Mouse (Mus musculus) left cerebral cortex, postnatal 14 days (tissue): ENCODE measurements around the gene Rimbp2. TPM values are rescaled to one million over a fixed set of nuclear protein-coding genes. Genes with fewer than 3 reads are reported as not detected.

ENCODE experiments used
- DNase-seq, 2 experiments: peaks; one replicate each; pipeline ENCODE4 v3.0.0; 2021 to 2022; ENCODE audit warnings: low spot score in 2 of 2, mixed read lengths in 1 of 2
- intact Hi-C: fragments of 180-260 bp; cut with DNase I; formaldehyde crosslinking; loops from one replicate; pipeline ENCODE4 v1.15.1; 2025
- total RNA-seq, 2 experiments: library from RNA; stranded (reverse); gene quantifications; 2 replicates each; pipeline ENCODE4 v1.2.3; 2021

The Rimbp2 gene
- total RNA-seq, 2 experiments from 2014 or later, result 135 to 155 TPM

DNA sequence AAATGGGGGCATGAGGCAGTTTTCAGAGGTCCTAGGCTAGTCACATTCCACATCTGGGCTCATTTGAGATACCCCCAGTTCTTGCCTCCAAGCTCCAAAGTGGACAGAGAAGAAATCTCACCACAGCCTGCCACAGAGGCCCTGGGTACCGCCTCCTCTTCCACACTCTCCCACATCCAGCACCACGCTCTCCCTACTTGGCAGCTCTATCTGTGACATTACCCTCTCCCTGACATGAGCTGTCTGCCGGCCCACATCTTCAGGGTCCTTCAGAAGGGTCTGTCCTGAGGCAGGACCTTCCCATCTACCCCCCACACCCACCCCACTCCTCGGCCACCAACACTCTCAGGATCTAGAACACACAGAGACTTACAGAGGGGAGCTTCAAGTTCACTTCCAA, 1.8 kb downstream of the Rimbp2 start:
- no peak for DNase-seq
- intact Hi-C loops, result no loop called here

- intact Hi-C loops, result no loop called here
- DNase-seq, result no peak
These were observed 6.2 kb downstream of the Rimbp2 start for GRCm38 (mm10) chr5:128947093-128947492.

- DNase-seq, result no peak
- intact Hi-C loops, result no loop called here
These were observed 12.8 kb downstream of the Rimbp2 start for GRCm38 (mm10) chr5:128940436-128940835.

GRCm38 (mm10) chr5:128935359-128935899, 17.9 kb downstream of the Rimbp2 start:
- no peak for DNase-seq
- intact Hi-C loops, result no loop called here

- no peak for DNase-seq
- intact Hi-C loops, result no loop called here
These were observed 20.5 kb downstream of the Rimbp2 start for GRCm38 (mm10) chr5:128932776-128933175.

- intact Hi-C loops, result no loop called here
- no peak for DNase-seq
These were observed 28.2 kb downstream of the Rimbp2 start for GRCm38 (mm10) chr5:128925073-128925472.

GRCm38 (mm10) chr5:128920112-128920511, 33.2 kb downstream of the Rimbp2 start:
- intact Hi-C loops, result no loop called here
- no peak for DNase-seq

- DNase-seq, result peak in 1 of 2 experiments; percentile 33
- intact Hi-C loops, result no loop called here
These were observed 35.9 kb downstream of the Rimbp2 start for GRCm38 (mm10) chr5:128917116-128917959.

DNA sequence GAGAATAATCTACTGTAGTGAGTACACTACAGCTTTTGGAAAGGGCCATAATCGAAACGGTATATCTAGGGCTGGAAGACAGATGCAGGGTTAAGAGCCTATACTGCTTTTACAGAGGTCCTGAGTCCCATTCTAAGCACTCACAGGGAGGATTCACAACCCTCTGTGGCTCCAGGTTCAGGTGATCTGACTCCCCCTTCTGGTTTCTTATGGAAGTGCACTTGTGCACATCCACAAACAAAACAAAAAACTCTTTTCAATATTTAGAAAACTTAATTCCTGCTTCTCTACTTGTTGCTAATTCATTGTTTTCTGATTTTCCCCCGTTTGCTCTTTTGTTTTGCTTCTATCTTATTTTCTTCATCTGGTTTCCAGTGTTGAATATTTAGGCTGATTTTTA, 39.5 kb downstream of the Rimbp2 start:
- no peak for DNase-seq
- intact Hi-C loops, result no loop called here

DNA sequence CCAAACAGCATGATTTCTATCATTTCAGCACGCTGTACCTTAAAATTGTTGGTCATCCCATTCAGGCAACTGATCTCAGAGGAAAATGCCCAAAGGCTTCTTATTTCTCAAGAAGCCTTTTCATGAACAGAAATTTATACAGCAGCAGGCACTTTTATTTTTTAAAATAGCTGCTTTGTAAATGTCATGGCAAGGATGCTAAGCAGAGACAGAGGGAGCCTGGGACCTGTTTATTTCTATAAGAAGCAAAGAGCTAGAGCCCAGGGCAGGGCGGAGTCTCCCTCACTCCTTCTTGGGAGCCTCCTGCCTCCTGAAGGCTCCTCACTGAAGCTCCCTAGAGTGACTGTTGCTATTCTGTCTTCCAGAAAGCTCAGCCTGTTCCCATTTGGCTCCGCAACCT, 40.9 kb downstream of the Rimbp2 start:
- intact Hi-C loops, result no loop called here

GRCm38 (mm10) chr5:128911593-128911992, 41.7 kb downstream of the Rimbp2 start:
- intact Hi-C loops, result no loop called here
- DNase-seq, result peak in 1 of 2 experiments; percentile 31

More for the DNA sequence above, 40.9 kb downstream of the Rimbp2 start:
- peak in 1 of 2 experiments; percentile 55 for DNase-seq

GRCm38 (mm10) chr5:128904113-128904512, 49.2 kb downstream of the Rimbp2 start:
- no peak for DNase-seq
- intact Hi-C loops, result no loop called here

DNA sequence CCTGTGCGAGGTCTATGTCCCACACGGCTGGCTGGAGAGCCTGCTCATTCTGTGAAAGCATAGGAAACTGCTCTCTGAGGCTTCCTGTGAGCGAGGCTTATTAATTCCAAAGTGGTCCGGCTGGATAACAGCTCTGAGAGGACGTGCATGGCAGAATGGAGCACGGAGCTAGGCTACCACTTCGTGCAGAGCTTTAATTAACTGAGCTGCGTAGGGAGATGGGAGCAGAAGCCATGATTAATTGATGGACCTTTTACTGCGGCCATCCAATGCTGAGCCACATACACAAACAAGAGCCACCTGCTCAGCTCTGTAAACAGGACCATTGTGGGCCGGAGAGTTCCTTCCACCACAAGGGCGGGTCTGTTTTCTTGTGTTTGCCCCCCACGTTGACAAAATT, 50.2 kb downstream of the Rimbp2 start:
- DNase-seq, result no peak
- intact Hi-C loops, result no loop called here

- intact Hi-C loops, result no loop called here
These were observed 53.3 kb downstream of the Rimbp2 start for GRCm38 (mm10) chr5:128899971-128900370.

GRCm38 (mm10) chr5:128894921-128895320, 58.4 kb downstream of the Rimbp2 start:
- peak in 1 of 2 experiments; percentile 58 for DNase-seq
- intact Hi-C loops, result no loop called here

More at GRCm38 (mm10) chr5:128899971-128900370, 53.3 kb downstream of the Rimbp2 start:
- no peak for DNase-seq

- no peak for DNase-seq
- intact Hi-C loops, result no loop called here
These were observed 65.7 kb downstream of the Rimbp2 start for GRCm38 (mm10) chr5:128887546-128887945.

DNA sequence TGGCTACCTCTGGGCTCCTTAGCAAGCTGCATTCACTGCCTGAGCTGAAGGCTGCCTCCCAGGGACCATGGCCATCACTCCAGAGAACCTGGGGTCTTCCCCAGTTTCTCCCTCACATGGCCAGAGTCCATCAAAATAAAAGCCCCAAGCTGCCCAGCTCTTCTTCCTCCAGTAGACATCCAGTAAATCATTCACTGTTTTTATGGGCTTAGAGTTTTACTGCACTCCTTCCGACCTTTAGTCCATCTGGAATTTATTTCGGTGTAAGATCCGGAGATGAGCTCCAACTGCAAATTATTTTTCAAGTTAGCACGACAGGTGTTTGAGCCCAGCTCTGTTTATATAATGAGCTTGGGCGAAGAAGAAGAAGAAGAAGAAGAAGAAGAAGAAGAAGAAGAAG, 69.0 kb downstream of the Rimbp2 start:
- DNase-seq, result no peak
- intact Hi-C loops, result no loop called here

DNA sequence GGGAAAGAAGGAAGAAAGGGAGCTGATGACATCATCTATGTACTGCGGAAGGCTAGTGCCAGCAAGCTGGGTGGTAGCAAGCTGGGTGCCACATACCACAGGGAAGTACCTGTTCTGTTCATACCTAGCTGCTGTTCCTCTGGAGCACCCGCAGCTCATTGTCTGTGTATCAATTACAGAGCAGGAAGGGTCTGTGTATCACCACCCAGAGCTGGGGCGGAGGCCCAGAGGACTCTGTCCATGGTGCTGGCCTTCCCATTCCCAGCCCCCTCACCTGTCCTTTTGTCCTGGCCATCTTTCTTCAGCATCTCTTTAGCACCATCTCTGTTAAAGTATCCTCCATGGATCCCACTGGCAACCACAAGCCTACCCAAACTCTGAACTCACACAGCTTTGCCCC, 74.2 kb downstream of the Rimbp2 start:
- intact Hi-C loops, result no loop called here
- no peak for DNase-seq

DNA sequence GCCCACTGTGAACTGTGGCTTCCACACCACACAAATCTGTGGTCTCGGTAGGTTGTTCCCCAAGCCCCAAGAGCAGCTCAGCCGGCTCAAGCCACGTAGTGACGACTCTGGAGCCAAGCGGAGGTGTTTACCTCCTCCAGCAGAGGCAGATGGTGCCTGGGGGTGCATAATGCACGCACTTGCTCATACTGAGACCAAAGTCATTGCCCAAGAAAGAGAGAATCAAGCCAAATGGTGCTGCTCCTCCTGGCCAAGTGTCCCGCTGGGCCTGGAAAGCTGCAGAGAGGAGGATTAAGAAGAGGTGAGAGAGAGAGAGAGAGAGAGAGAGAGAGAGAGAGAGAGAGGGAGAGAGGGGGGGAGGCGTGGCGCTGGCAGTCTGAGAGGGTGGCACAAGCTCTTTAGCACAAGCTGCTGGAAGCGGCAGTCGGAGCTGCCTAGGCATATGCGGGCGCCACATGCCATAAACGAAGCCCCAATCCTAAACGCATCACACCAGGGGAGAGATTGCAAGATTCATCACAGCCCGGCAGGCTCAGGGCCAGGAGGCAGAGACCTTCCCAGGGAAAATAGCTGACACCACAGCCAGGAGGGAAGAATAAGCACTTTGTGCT, 75.8 kb downstream of the Rimbp2 start:
- intact Hi-C loops, result no loop called here
- DNase-seq, result peak; percentile 50 to 56

DNA sequence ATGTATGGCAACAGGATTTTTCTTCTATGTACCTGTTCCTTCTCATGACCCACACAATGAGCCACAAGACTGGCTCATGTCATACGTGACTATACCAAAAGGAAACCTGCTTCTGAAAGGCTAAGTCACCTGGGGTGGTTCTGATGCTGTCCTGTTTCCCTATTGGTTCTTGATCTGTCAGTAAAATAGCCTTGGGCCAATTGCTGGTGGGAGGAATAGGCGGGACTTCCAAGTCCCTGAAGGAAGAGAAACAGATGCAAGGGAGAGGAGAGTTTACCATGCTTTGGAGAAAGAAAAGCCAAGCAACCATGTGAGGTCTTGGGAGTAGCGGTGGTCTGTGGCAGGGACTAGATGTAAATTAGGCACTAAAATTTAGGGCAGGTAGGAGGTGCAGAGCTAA, 81.6 kb downstream of the Rimbp2 start:
- DNase-seq, result peak in 1 of 2 experiments; percentile 30
- intact Hi-C loops, result no loop called here

- intact Hi-C loops, result no loop called here
- no peak for DNase-seq
These were observed 86.5 kb downstream of the Rimbp2 start for GRCm38 (mm10) chr5:128866811-128867210.
